Mouse (Mus musculus) heart, adult 2 months (tissue): ENCODE measurements around the gene Gtpbp2.
A peak's percentile ranks its signal among the peaks of the same experiment; 100 is the strongest.

Experiments
- CTCF ChIP-seq: fragments of 200-600 bp; IDR thresholded peaks from 2 replicates; pipeline ENCODE4 v1.8.1; 2022; ENCODE audit warnings: antibody characterized with exemption, mild to moderate bottlenecking, moderate library complexity
- EP300 ChIP-seq: fragments of 200-500 bp; IDR thresholded peaks from 2 replicates; pipeline ENCODE4 v1.6.1; 2011; ENCODE audit warnings: low read depth, low read length, control low read depth; ENCODE audit not compliant: insufficient read depth
- POLR2A ChIP-seq: fragments of 200-500 bp; IDR thresholded peaks from 2 replicates; pipeline ENCODE4 v1.6.1; 2011; ENCODE audit warnings: mild to moderate bottlenecking, low read depth, low read length, control low read depth; ENCODE audit not compliant: insufficient read depth

GRCm38 (mm10) chr17:46202421-46203071 lies 41.7 kb downstream of the Gtpbp2 start, which contains the start of the genes Polh and Xpo5:
- TF ChIP-seq CTCF (peak; percentile 34), POLR2A (peak; percentile 83), EP300 (no peak)
